Mouse (Mus musculus) left cerebral cortex, postnatal 36 days (tissue): ENCODE results near the gene Pnma5. TPM values are rescaled to one million over a fixed set of nuclear protein-coding genes. Genes with fewer than 3 reads are reported as not detected.
"Not testable (repeated sequence)": the region's sequence is repeated elsewhere in the genome, so short reads cannot be mapped to it uniquely, and the experiment has no call there.

Experiments used
- DNase-seq, 2 experiments: peaks; one replicate each; pipeline ENCODE4 v3.0.0; 2021 to 2022; ENCODE audit warnings: low spot score in 2 of 2, mixed read lengths in 1 of 2
- intact Hi-C: fragments of 180-260 bp; cut with DNase I; formaldehyde crosslinking; loops from one replicate; pipeline ENCODE4 v1.15.1; 2025
- total RNA-seq, 2 experiments: library from RNA; stranded (reverse); gene quantifications; 2 replicates each; pipeline ENCODE4 v1.2.3; 2021

The Pnma5 gene
- total RNA-seq: under 1 TPM; 0.30 to 0.48 TPM

DNA sequence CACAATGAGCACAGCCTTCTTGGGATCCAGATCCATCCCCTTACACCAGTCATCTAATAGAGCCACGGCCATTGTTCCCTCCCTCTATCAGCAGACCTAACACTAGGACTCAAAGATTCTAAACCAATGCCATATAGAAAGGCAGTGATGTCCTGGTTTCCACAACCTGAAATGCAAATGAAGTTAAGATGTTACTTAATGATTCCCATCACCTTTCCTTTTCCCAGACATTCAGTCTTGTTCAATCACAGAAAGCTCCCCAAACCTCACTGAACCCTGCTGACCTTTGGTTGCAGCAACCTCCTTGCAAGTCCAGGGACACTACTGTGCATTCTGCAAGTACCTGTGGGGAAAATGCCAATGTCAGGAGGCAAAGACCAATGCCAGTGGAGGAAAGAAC is at the start of gene Pnma5:
TSS of gene Pnma5 (minus strand) at position 101 of the 400 bp plus-strand sequence.
- intact Hi-C loops: no loop called here
- no peak for DNase-seq

DNA sequence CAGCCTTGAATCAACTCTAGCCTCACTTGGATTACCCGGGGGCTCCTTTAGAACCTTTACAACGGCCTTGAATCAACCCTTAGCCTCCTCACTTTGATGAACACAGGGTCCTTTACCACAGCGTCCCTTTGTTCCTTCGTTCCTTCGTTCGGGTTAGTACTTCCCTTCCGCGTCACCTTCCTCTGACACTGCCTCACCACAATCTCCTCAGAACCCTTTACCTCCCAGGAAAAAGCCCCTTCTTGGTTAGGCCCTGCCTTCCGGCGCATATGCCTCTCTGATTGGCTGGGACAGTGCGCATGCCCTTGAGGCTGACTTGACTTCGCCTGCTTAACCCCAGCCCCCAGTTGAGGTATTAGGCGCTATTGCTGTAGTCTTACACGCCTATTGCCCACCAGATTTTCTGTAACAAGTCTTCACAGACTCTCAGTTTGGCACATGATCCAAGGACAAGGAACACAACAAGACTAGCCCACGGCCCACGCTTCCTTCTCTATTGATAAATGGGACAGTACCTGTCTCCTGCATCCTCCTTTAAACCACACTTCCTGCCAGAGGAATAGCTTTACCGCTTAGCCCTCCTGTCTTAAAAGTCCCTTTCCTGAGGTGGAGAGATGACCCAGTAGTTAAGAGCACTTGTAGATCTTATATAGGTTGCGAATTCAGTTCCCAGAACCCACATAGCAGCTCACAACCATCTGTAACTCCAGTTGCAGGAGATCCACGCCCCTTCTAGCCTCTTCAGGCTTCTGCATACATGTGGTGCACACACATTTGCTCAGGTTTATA is 45.6 kb upstream of the Pnma5 start, which contains the start of gene Xlr4a:
TSS of gene Xlr4a (minus strand) at position 212 of the 789 bp plus-strand sequence.
- DNase-seq, intact Hi-C loops: not testable (repeated sequence)

- intact Hi-C loops, DNase-seq: not testable (repeated sequence)
Observed at GRCm38 (mm10) chrX:73066765-73067312, 29.9 kb upstream of the Pnma5 start.

DNA sequence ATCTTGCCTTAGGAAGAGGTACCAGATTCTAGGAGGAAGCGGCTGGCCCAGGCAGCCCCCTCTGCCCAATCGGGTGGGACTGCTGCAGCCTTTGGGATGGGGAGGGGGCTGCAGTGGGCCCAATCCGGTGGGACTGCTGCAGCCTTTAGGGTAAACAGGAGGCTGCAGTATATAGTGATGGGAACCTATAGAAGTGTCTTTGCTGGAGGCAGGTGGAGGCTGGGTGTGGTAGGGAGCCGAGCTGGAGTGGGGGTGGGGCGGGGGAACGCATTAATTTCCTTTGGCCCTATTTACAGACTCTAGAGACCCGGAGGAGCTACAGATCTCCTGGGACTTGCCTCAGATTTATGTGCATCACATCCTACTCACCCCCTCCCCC is 27.5 kb upstream of the Pnma5 start, which contains the start of gene Pnma3:
TSS of gene Pnma3 (plus strand) at position 373 of the 379 bp plus-strand sequence.
- intact Hi-C loops: no loop called here
- DNase-seq: no peak

GRCm38 (mm10) chrX:73063512-73064414 is 26.9 kb upstream of the Pnma5 start:
- intact Hi-C loops: no loop called here
- DNase-seq: peak; percentile 12 to 33

DNA sequence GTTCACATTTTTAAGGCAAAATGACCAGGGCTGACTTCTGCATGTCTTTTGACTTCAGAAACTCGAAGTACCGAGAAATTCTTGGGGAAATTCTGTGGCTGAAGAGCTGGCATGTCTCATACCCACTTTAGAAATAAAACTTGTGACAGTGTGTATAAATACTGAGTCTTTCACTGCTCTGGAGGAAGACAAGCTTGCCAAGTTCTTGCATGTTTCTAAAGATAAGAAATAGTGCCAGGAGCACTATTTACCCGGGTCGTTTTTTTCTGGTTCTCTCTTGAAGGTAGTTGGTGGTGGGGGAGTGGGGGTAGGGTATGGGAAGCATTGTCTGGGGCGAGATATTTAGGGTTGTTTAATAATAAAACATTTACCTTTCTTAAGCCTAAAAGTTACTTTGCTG is 25.4 kb upstream of the Pnma5 start:
- intact Hi-C loops: no loop called here
- no peak for DNase-seq

- intact Hi-C loops: no loop called here
- DNase-seq: no peak
Observed at GRCm38 (mm10) chrX:73061528-73061927, 24.6 kb upstream of the Pnma5 start.

- peak; percentile 86 to 92 for DNase-seq
Observed at GRCm38 (mm10) chrX:73053860-73054563, 17.1 kb upstream of the Pnma5 start.

GRCm38 (mm10) chrX:73039666-73040065 is 2.8 kb upstream of the Pnma5 start:
- no peak for DNase-seq
- intact Hi-C loops: no loop called here

More at GRCm38 (mm10) chrX:73053860-73054563, 17.1 kb upstream of the Pnma5 start:
- intact Hi-C loops: no loop called here

- no peak for DNase-seq
- intact Hi-C loops: no loop called here
Observed at GRCm38 (mm10) chrX:73038831-73039230, 1.9 kb upstream of the Pnma5 start.

- no peak for DNase-seq
- intact Hi-C loops: no loop called here
Observed at GRCm38 (mm10) chrX:73012846-73013245, 24.1 kb downstream of the Pnma5 start.

DNA sequence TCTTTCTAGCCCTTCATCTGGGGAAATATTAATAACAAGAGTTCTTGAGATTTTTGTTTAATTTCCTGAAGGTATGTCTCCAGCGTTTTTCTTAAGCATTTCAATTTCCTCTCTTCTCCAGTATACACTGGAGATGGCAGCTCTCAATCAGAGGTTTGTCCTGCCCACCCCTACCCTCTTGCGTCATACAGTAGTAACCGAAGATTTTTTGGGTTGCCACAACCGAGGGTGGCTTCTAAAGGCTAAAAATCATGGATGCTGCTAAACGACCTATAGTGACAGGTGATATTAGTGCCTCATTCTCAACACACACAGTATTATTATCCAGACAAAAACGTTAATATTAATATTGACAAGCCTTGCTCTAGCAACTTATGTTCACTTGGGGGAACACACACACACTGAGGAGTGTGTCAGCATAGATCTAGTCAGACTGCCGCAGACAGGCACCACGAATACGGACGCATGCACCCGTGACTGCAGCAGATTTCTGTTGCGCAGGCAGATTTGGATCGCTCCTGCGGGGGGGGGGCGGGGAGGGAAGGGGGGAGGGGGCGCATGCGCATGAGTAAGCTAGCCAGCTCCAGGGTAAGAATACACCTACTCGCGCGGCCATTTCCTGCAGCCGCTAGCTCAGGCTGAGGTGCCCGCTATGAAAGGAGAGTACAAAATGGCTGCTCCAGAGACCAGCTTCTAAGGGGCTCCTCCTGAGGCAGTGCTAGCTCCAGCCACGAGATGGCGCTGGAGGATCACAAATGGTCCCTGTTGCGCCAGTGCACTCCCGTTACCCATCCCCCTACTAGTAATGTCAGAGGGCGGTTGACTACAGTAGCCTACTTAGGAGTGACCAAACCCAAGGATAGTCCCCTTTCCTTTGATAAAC is 29.1 kb downstream of the Pnma5 start:
- intact Hi-C loops: no loop called here
- DNase-seq: peak; percentile 88 to 90

- intact Hi-C loops: no loop called here
- DNase-seq: no peak
Observed at GRCm38 (mm10) chrX:73005678-73006077, 31.2 kb downstream of the Pnma5 start.

GRCm38 (mm10) chrX:73003110-73003509 is 33.8 kb downstream of the Pnma5 start:
- no peak for DNase-seq
- intact Hi-C loops: no loop called here

GRCm38 (mm10) chrX:72995542-72995941 is 41.4 kb downstream of the Pnma5 start:
- intact Hi-C loops: no loop called here
- no peak for DNase-seq

DNA sequence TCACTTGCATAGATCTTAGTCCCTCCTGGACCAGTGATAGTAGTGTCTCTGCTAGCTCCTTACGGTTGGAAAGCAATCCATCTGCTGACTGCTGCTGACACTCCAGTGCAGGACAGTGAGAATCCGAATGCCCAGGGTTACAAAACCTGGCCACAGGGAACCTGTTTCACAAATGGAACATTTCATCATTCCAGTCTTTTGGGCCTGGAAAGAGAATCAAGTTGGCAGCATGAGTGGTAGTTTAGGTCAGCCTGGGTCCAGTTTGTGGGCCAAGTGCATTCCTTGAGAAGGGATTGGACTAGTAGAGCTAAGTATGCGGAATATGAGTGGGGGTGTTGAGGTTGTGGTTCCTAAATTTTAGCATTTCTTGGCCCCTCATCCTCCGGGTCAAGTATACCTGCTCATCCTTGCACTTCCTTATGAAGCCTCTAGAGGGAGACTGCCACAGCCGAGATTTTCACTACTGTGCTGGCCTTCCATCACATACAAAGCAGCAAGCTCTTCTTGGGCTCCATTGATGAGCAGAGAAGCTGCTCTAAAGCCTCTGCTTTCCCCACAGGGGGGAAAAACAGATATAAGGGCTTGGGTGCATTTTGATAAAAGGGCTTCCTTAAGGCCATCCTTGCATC is 44.5 kb downstream of the Pnma5 start:
- intact Hi-C loops: no loop called here
- DNase-seq: no peak

DNA sequence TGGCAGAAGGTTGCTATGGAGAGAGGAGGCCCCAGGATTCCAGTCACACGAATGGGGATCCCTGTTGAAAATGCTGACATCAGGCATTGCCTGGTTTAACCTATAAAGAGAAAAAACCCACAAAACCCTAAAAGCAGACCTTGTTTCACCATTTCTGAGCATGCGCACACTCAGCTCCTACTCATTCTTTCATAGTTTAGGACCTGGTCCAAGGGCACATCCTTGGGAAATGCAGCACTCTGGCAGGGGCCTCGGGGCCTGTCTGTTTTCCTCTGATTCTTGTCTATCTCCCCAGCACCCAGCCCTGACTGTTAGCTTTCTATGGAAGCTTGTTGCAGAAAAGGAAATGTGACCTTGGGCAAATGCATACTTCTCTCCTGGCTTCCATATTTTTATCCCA is 46.3 kb downstream of the Pnma5 start:
- no peak for DNase-seq
- intact Hi-C loops: no loop called here

DNA sequence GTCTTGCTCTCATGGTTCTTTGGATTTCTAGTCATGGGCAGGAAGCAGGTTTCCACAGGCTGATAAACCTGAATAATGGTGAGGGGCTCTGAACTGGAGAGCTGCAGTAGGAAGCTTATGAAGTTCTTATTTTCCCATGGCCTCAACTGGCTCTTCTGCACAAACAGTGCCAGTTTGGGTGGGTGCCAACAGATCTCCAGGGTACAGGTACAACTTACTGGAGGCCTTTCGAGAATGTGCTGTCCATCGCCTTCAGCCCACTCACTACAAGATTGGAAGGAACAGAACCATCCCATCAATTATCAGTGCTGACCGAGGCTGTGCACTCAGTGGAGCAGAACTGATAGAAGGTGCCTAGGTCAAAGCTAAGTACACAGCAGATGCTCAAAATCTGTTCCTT is 48.5 kb downstream of the Pnma5 start:
- intact Hi-C loops: no loop called here
- DNase-seq: no peak
